Mouse (Mus musculus): ENCODE results near the gene Mpp6. TPM values are rescaled to one million over a fixed set of nuclear protein-coding genes. Genes with fewer than 3 reads are reported as not detected.

Mpp6 gene
- polyA plus RNA-seq, 1 experiment from 2014 or later = 77.5 TPM

DNA sequence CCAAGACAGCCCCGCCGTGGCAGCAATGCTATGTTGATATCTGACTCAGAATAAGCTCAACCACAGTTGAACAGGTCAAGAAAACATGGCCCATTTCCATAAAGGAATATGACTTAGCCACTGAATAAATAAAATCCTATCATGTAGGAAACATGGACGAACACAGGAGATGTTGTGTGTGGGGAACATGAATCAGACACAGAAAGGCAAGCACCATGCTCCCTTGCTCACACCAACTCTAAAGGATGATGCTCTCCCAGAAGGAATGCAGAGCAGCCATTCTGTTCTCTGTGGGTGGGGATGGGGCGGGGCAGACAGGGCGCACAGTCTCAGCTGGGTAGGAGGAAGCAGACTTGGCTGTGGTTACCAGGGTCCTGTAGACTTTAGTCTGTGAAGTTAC lies 115.2 kb downstream of the Mpp6 start:
- no peak overlapping the region for H3K4me2 ChIP-seq
- H3K27ac ChIP-seq = no peak overlapping the region
- no peaks in the 10 kb centered on the region for H3K4me1 ChIP-seq (replicated peaks)
- H3K9me3 ChIP-seq (replicated peaks) = no peaks in the 10 kb centered on the region
- H3K27me3 ChIP-seq = no peaks in the 10 kb centered on the region
- WGBS = 74% methylated on average over 5 of the region's 5 CpGs
- no peak overlapping the region for H3K4me3 ChIP-seq
- H3K9ac ChIP-seq = no peak overlapping the region
- H3K36me3 ChIP-seq = no peaks in the 10 kb centered on the region
- ATAC-seq (replicated peaks; ENCODE audit: insufficient number of reproducible peaks, insufficient read depth, low FRiP score, low read depth) = no peak

DNA sequence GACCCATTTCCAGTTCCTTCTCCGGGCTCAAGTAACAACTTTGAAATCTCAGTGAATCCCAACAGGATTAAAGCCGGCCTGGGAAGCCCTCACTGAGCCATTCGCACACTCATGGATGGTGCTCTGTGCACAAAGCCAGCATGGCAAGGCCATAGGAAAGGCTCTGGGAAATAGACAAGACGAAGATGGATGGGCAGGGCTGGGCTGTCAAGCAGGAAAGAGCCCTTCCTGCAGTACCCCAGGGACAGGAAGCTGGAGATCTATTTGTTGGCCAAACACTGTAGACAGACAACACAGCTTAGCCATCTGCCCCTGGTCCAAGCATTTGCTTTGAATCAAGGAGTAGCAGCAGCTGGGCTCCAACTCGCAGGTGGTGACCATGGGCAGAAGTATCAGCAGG lies 118.1 kb downstream of the Mpp6 start:
- no peaks in the 10 kb centered on the region for H3K4me1 ChIP-seq (replicated peaks)
- no peaks in the 10 kb centered on the region for H3K9me3 ChIP-seq (replicated peaks)
- ATAC-seq (replicated peaks; ENCODE audit: insufficient number of reproducible peaks, insufficient read depth, low FRiP score, low read depth) = no peak
- no peak overlapping the region for H3K4me3 ChIP-seq
- WGBS = 65% methylated on average over 5 of the region's 5 CpGs
- H3K4me2 ChIP-seq = no peak overlapping the region
- no peaks in the 10 kb centered on the region for H3K36me3 ChIP-seq
- no peak overlapping the region for H3K27ac ChIP-seq
- no peaks in the 10 kb centered on the region for H3K27me3 ChIP-seq
- no peak overlapping the region for H3K9ac ChIP-seq

DNA sequence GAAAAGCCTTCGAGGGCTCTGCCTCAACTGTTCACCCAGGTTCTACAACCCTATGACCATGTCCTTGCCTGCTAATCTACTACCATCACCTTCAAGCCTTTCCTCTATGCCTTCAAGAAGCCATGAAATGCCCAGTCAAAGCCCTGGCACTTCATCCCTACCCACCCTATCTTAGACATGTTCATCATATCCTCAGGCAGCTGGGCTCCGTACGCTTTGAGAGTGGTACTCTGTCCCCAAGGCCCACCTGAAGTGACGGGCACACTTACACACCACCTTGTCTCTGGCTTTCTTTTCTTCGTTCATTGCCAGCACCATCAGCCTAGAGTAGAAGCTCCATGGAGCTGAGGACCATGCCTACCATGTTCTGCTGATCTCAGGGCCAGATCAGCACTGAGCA lies 121.2 kb downstream of the Mpp6 start:
- WGBS = 88% methylated on average over 5 of the region's 5 CpGs
- no peak overlapping the region for H3K4me2 ChIP-seq
- H3K27ac ChIP-seq = no peak overlapping the region
- no peak for ATAC-seq (replicated peaks; ENCODE audit: insufficient number of reproducible peaks, insufficient read depth, low FRiP score, low read depth)
- no peak overlapping the region for H3K9ac ChIP-seq
- no peaks in the 10 kb centered on the region for H3K9me3 ChIP-seq (replicated peaks)
- H3K4me1 ChIP-seq (replicated peaks) = no peaks in the 10 kb centered on the region
- H3K36me3 ChIP-seq = no peaks in the 10 kb centered on the region
- H3K4me3 ChIP-seq = no peak overlapping the region
- H3K27me3 ChIP-seq = no peaks in the 10 kb centered on the region

DNA sequence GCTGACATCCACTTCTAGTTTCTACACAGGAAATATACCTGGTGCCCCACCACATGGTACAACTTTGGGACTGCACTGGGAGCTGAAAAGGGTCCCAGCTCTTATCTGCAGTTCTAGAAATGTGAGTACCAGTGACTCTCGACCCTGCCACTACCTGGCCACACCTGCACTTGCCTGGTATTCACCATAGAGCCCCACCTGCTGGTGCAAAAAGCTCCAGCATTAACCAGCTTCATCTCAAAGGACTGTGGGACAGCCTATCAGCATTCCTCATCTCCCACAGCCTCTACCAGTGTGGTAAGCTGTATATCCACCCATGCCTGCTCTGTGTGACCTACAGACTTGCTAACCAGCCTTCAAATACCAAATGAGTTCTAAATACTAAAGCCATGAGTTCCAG lies 122.9 kb downstream of the Mpp6 start:
- 22% methylated on average over 1 of the region's 1 CpGs for WGBS
- ATAC-seq (replicated peaks; ENCODE audit: insufficient number of reproducible peaks, insufficient read depth, low FRiP score, low read depth) = no peak
- H3K4me2 ChIP-seq = no peak overlapping the region
- no peaks in the 10 kb centered on the region for H3K36me3 ChIP-seq
- no peaks in the 10 kb centered on the region for H3K9me3 ChIP-seq (replicated peaks)
- H3K9ac ChIP-seq = no peak overlapping the region
- H3K27ac ChIP-seq = no peak overlapping the region
- no peaks in the 10 kb centered on the region for H3K4me1 ChIP-seq (replicated peaks)
- H3K4me3 ChIP-seq = no peak overlapping the region
- H3K27me3 ChIP-seq = no peaks in the 10 kb centered on the region

DNA sequence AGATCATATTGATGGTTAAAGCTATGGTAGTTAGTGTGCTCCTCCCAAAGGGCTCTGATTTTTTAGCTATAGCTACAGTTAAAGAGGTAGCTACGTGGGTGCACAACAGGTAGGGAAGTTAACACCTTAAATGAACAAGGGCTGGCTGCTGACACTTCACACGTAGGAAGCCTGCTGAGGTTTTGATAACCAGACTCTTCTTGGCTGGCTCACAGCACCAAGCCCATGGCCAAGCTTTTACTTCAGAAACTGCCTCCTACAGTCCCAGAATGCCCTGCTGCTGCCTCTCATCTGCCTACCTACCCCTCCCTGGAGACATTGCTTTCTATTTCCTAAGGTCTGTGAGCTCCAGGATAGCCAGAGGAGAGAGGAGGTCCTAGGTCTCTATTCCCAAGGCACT lies 127.9 kb downstream of the Mpp6 start:
- Histone ChIP-seq H3K9ac (no peak overlapping the region), H3K4me3 (no peak overlapping the region), H3K4me2 (no peak overlapping the region), H3K27me3 (no peaks in the 10 kb centered on the region), H3K4me1 (replicated peaks) (0 out of 2 replicates have a peak, but pooled peaks cover 3% of the 10 kb centered on the region), H3K36me3 (no peaks in the 10 kb centered on the region), H3K9me3 (replicated peaks) (no peaks in the 10 kb centered on the region), H3K27ac (no peak overlapping the region)
- WGBS = 37% methylated on average over 2 of the region's 2 CpGs
- ATAC-seq (replicated peaks; ENCODE audit: insufficient number of reproducible peaks, insufficient read depth, low FRiP score, low read depth) = no peak

DNA sequence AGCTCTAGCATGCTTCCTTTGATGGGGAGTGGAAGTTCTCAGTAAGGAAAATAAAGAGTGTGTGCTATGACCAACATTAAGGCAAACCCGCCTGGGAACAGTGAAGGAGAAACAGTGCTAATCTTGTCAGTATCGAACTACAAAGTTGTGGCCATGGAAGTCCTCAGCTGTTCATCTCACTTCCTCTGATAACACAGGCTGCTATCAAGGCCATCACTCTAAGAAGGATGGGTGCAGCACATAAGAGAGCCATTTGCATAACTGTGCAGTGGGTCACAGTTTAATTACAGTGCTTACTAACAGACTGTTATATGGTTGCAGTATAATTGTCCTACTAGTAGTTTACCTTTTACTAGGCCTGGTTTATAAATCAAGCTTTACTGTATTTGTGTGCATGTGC lies 129.9 kb downstream of the Mpp6 start:
- no peak overlapping the region for H3K4me2 ChIP-seq
- no peak overlapping the region for H3K4me3 ChIP-seq
- H3K9ac ChIP-seq = no peak overlapping the region
- no peaks in the 10 kb centered on the region for H3K36me3 ChIP-seq
- no peak for ATAC-seq (replicated peaks; ENCODE audit: insufficient number of reproducible peaks, insufficient read depth, low FRiP score, low read depth)
- no peak overlapping the region for H3K27ac ChIP-seq
- H3K4me1 ChIP-seq (replicated peaks) = 0 out of 2 replicates have a peak, but pooled peaks cover 3% of the 10 kb centered on the region
- 74% methylated on average over 2 of the region's 2 CpGs for WGBS
- no peaks in the 10 kb centered on the region for H3K9me3 ChIP-seq (replicated peaks)
- H3K27me3 ChIP-seq = no peaks in the 10 kb centered on the region

DNA sequence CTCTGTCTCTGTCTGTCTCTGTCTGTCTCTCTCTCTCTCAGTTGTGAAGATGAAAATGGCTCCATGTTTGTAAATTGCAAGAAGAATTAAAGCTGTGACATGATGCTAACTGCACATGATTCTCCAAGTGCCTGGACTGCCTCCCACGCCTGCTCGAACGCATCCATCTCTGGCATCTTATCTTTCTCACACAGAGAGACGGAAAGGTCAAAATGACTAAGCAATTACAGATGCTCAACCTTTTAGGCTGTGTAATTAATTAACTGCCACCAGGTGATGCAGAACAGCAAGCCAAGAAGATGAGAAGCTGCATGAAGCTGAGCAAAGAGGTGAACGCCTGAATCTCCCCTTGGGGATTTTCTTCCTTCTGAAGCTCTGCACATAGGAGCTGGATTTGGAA lies 130.4 kb downstream of the Mpp6 start:
- H3K36me3 ChIP-seq = no peaks in the 10 kb centered on the region
- ATAC-seq (replicated peaks; ENCODE audit: insufficient number of reproducible peaks, insufficient read depth, low FRiP score, low read depth) = no peak
- no peaks in the 10 kb centered on the region for H3K27me3 ChIP-seq
- no peaks in the 10 kb centered on the region for H3K9me3 ChIP-seq (replicated peaks)
- no peak overlapping the region for H3K9ac ChIP-seq
- H3K27ac ChIP-seq = no peak overlapping the region
- H3K4me1 ChIP-seq (replicated peaks) = 0 out of 2 replicates have a peak, but pooled peaks cover 3% of the 10 kb centered on the region
- no peak overlapping the region for H3K4me2 ChIP-seq
- H3K4me3 ChIP-seq = no peak overlapping the region
- WGBS = 67% methylated on average over 5 of the region's 5 CpGs

DNA sequence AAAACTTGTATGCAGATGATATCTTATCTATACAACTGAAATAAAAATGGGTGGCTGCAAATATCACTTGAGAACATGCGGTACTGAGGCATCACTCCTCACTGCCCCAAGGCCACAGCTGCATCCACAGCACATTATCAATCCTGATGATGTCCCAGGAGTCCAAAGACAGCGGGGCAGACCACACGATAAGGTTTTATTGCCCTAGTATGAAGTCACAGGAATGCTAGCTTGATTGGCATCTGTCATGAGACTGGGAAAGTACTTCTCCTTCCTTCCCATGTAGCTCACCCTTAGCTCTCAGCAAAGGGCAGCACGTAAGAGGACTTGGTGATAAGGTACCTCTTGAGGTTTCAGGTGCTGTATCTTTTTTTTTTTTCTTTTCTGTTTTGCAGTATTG lies 134.1 kb downstream of the Mpp6 start:
- Histone ChIP-seq H3K27me3 (no peaks in the 10 kb centered on the region), H3K36me3 (no peaks in the 10 kb centered on the region), H3K4me3 (no peak overlapping the region), H3K9ac (no peak overlapping the region), H3K27ac (no peak overlapping the region), H3K9me3 (replicated peaks) (no peaks in the 10 kb centered on the region), H3K4me2 (no peak overlapping the region), H3K4me1 (replicated peaks) (0 out of 2 replicates have a peak, but pooled peaks cover 3% of the 10 kb centered on the region)
- 62% methylated on average over 4 of the region's 4 CpGs for WGBS
- ATAC-seq (replicated peaks; ENCODE audit: insufficient number of reproducible peaks, insufficient read depth, low FRiP score, low read depth) = no peak

DNA sequence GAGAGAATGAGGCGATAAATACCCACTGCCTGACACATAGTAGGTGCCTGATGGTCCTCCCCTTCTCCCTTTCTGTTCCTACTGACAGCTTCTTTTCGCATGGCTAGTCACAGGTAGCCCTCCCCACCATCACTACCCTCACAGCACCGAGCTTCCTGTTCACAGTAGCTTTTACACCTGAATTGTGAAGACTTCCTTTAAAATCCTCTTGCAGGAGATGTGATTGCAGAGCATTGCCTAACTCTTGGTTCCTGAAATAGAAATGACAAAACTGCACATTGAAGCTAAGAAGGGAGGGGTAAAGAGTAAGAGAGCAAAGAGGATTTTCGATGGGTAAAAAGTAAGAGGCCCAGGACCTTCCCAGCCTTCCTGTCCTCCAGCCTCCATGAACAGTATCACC lies 134.9 kb downstream of the Mpp6 start:
- Histone ChIP-seq H3K9ac (no peak overlapping the region), H3K4me1 (replicated peaks) (0 out of 2 replicates have a peak, but pooled peaks cover 3% of the 10 kb centered on the region), H3K9me3 (replicated peaks) (no peaks in the 10 kb centered on the region), H3K4me3 (no peak overlapping the region), H3K27ac (no peak overlapping the region), H3K27me3 (no peaks in the 10 kb centered on the region), H3K36me3 (no peaks in the 10 kb centered on the region), H3K4me2 (no peak overlapping the region)
- no peak for ATAC-seq (replicated peaks; ENCODE audit: insufficient number of reproducible peaks, insufficient read depth, low FRiP score, low read depth)
- WGBS = 73% methylated on average over 4 of the region's 4 CpGs

DNA sequence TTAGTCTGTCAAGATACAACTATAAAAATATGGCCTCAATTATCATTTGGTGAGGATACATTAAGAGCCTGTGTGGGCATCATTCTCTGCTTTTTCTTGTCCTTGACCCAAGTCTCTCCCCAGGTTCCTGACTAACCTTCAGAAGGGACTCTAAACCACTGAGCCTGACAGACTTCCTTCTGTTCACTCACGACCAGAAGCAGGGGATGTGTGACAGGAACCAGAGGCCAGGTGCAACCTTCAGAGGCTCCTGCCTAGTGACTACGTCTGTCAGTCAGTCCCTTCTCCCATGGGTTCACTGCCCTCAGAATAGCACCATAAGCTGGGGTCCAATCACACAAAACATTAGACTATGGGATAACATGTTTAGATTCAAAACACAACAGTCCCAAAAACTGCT lies 137.3 kb downstream of the Mpp6 start:
- no peaks in the 10 kb centered on the region for H3K36me3 ChIP-seq
- no peak overlapping the region for H3K4me3 ChIP-seq
- no peaks in the 10 kb centered on the region for H3K27me3 ChIP-seq
- H3K9me3 ChIP-seq (replicated peaks) = no peaks in the 10 kb centered on the region
- WGBS = 56% methylated on average over 2 of the region's 2 CpGs
- ATAC-seq (replicated peaks; ENCODE audit: insufficient number of reproducible peaks, insufficient read depth, low FRiP score, low read depth) = no peak
- no peak overlapping the region for H3K4me2 ChIP-seq
- H3K4me1 ChIP-seq (replicated peaks) = no peaks in the 10 kb centered on the region
- no peak overlapping the region for H3K9ac ChIP-seq
- H3K27ac ChIP-seq = no peak overlapping the region

DNA sequence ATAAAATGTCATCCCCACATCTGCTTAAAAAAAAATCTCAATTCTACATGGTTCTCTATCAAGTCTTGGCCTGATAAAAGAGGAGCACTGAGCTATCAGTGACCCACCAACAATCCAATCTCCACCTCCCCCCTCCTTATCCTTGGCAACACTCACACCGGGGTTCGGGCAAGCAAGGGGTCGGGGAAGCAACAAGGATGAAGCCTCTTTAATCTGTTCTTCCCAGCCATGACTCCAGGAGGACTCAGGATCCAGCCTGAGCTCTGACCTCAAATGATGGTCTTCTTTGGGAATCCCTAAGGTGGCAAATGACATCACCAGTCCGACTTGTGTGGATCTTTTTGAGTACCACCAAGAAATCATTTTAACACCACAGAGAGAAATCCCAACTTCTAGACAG lies 137.8 kb downstream of the Mpp6 start:
- Histone ChIP-seq H3K4me2 (no peak overlapping the region), H3K9me3 (replicated peaks) (no peaks in the 10 kb centered on the region), H3K4me1 (replicated peaks) (no peaks in the 10 kb centered on the region), H3K36me3 (no peaks in the 10 kb centered on the region), H3K4me3 (no peak overlapping the region), H3K9ac (no peak overlapping the region), H3K27ac (no peak overlapping the region), H3K27me3 (no peaks in the 10 kb centered on the region)
- ATAC-seq (replicated peaks; ENCODE audit: insufficient number of reproducible peaks, insufficient read depth, low FRiP score, low read depth) = no peak
- WGBS = 75% methylated on average over 4 of the region's 4 CpGs

All from heart, embryonic 15.5 days (tissue).